Mouse (Mus musculus): ENCODE data around the gene Dcdc2a.

DNA sequence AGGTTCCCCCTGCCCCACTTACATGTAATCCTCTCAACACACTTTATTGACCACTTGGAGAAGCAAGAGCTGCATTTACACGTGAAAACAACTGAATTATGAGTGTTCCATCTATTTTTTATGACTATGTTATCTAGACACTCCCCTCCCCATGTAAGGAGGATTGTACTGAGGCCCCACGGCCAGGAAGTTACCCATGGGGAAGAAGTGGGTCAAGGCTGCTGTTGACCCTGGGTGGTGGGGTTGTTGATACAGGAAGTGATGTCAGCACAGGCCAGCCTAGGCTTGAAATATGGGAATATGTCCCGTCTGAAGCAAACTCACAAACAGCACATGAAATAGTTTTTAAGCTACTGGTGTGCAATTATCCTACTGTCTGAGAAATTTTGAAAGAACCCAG is 144.1 kb downstream of the Dcdc2a start:
- TF ChIP-seq CTCF (IDR thresholded peaks at IDR 0.05; ENCODE audit: extremely low read depth, insufficient read depth, insufficient read length, insufficient replicate concordance): no peak
- TF ChIP-seq POLR2A (IDR thresholded peaks at IDR 0.05; ENCODE audit: low read depth, low read length): no peak

Measured in spleen, adult 2 months (tissue).